Mouse (Mus musculus) G1E (cell line): Measurements from ENCODE around the gene Prmt2.

Experiments used
- CTCF ChIP-seq: IDR thresholded peaks from 2 replicates; pipeline ENCODE4 v1.5.1; 2012; ENCODE audit warnings: low read depth, low read length, inconsistent platforms, mixed read lengths
- GATA1 ChIP-seq: IDR thresholded peaks from 2 replicates; pipeline ENCODE4 v1.6.1; 2012; ENCODE audit warnings: borderline replicate concordance, low read length, inconsistent platforms, mixed read lengths
- GATA2 ChIP-seq: IDR thresholded peaks from 2 replicates; pipeline ENCODE4 v1.6.1; 2012; ENCODE audit warnings: low read depth, low read length, inconsistent platforms, borderline replicate concordance
- POLR2AphosphoS5 ChIP-seq: IDR thresholded peaks from 2 replicates; pipeline ENCODE4 v1.6.1; 2012; ENCODE audit warnings: low read depth, low read length, inconsistent platforms; ENCODE audit not compliant: insufficient replicate concordance
- TAL1 ChIP-seq: conservative IDR thresholded peaks from 2 replicates; pipeline ENCODE4 v1.6.1; 2012; ENCODE audit warnings: low read depth, low read length, inconsistent platforms, mixed read lengths

GRCm38 (mm10) chr10:76210806-76211205 is 26.9 kb downstream of the Prmt2 start:
- TF ChIP-seq CTCF (no peak), GATA2 (no peak), GATA1 (no peak), POLR2AphosphoS5 (no peak), TAL1 (no peak)
